Mouse (Mus musculus): ENCODE data around the gene Gm49345.

The Gm49345 gene

DNA sequence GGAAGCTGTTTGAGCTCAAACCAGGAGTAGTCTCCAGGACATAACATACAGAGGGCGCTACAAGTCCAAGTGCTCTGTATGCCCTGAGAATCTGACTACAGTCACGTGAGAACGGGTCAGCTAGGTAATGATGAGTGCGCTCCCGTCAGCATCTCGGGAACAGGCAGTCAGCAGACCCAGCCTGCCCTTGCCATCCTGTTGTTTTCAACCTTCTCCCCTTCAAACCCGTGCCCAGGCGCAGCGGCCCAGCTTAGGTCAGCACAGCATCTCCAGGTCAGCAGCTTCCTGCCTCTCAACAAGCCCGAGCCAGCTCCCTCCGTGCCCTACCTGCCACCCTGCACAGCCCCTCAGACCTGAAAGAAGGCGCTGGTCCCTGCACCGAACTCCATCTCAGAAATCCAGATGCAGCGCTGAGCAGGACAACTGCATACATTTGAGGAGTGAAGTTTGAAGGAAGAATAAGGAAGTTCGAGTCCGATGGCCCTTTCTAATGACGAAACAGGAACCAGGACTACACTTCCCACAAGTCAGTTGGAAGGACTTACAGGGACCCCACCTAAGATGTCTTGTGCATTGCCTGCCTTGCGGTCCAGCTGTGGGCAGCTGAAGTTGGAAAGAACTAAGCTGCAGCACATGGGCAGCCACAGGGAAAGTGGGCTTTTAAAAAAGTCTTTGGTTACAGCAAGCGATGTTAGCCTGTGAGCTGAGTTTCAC is at the start of gene Gm49345, which contains the start of gene Zfp729a:
TSS of gene Gm49345 (minus strand) at position 476 of the 714 bp plus-strand sequence.
TSS of gene Zfp729a (minus strand) at position 498 of the 714 bp plus-strand sequence.
- in situ Hi-C loops (cut with MboI, MseI): loop anchor here (5.0 kb wide), 1 partner anchor 50 kb away; the partner anchor contains the start of gene Zfp738

DNA sequence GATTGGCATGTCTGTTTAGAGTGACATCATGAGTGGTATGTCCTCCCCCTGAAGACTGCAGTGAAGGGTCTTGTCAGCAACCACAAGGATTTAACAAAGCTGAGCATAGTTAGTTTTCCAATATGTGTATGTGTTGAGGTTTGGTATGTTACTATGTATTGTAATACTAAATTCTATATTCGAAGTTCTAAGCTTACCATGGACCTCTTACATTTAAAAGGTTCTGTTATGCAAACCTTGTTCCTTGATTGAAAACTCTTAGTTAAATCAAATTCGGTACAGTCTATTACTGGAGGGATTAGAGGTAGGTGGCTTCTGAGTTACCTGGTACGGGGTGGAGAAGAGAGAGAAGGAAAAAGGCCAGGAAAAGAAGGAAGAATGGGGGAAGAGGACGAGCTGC is 49.4 kb upstream of the Gm49345 start, which contains the start of gene Zfp738:
TSS of gene Zfp738 (minus strand) at position 101 of the 400 bp plus-strand sequence.
- in situ Hi-C loops (cut with MboI, MseI): loop anchor here (5.0 to 10.0 kb wide), 2 partner anchors 50 to 182 kb away; partner anchors contain the start of genes Gm49345, Zfp58 and Zfp729a

DNA sequence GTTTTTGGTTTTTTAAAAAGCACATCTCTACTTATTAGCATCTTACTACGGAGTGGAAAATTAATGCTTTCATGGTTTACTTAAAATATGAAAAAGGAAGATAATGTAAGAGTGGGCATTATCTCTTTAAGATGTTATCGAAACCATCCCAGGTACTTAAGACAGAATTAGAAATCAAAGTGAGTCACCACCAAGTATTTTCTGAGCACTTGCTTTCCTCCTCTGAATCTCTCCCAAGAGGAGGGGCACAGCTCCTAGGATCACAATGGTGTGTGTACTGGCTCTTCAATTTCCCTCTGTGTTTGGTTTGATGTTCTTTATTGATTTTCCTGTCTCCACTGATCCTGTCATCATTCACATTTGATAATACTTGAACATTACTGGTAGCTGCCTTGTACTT is 46.3 kb upstream of the Gm49345 start:
- in situ Hi-C loops (cut with MboI, MseI): loop anchor here (10.0 kb wide), 1 partner anchor 179 kb away; the partner anchor contains the start of gene Zfp58

DNA sequence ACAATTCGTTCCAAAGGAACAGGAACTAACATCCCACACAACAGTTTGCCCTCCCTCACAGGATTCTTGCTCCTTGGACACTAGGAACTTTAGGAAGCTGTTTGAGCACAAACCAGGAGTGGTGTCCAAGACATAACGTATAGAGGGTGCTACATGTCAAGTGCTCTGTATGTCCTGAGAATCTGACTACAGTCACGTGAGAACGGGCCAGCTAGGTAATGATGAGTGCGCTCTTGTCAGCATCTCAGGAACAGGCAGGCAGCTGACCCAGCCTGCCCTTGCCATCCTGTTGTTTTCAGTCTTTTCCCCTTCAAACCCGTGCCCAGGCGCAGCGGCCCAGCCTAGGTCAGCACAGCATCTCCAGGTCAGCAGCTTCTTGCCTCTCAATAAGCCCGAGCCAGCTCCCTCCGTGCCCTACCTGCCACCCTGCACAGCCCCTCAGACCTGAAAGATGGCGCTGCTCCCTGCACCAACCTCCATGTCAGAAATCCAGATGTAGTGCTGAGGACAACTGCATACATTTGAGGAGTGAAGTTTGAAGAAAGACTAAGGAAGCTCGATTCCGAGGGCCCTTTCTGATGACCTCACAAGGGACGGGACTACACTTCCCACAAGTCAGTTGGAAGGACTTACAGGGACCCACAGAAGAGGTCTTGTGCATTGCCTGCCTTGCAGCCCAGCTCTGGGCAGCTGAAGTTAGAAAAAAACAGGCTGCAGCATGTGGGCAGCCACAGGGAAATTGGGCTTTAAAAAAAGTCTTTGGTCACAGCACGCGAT is 45.6 kb upstream of the Gm49345 start:
- in situ Hi-C loops (cut with MboI, MseI): loop anchor here (10.0 kb wide), 1 partner anchor 178 kb away; the partner anchor contains the start of gene Zfp58

DNA sequence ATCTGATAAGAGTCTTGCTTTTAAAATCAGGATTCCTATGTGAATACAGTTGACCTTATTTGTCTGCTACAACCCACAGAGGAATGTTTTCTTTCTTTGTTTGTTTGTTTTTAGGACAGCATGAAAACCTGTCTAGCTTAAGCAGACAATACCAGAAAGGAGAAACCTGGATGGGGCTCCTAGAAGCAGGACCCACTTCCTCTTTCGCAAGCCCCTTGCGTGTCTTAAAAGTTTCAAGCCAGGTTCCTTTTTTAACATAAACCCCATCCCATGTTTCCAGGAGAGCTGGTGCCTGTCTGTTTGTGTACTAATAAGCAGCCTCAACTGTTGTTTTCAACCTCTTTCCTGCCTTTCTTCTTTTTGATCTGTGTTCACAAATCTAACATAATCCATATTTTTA is 37.3 kb upstream of the Gm49345 start:
- in situ Hi-C loops (cut with MboI, MseI): no loop called here

DNA sequence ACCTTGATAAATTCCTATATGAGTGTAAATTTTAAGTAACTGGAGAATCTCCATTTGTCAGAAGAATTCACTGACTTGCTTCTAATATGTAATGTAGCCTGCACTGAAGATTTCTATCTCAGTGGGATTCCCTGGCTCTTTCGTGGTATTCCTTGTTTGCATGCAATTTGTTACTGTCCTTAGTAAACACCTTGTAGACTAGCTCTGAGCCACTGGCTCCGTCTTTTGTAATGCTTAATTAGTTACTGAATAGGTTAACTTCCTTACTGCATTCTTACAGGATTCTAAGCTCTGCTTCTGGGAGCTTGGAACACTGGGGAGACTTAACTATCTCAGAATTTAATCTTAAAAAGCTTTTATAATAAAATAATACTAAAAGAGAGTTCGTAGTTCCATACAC is 14.9 kb upstream of the Gm49345 start:
- in situ Hi-C loops (cut with MboI, MseI): loop anchor here (10.0 kb wide), 1 partner anchor 1092 kb away; no protein-coding TSS in a partner anchor

DNA sequence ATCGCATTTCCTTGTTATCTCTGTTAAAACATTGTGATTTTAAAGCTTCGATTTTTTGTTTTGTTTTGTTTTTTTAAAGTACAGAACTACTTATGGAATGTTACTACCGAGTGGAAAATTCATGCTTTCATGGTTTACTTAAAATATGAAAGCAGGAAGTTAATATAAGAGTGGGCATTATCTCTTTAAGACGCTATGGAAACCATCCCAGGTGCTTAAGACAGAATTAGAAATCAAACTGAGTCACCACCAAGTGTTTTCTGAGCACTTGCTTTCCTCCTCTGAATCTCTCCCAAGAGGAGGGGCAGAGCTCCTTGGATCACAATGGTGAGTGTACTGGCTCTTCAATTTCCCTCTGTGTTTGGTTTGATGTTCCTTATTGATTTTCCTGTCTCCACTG is 27.5 kb downstream of the Gm49345 start:
- in situ Hi-C loops (cut with MboI, MseI): no loop called here

DNA sequence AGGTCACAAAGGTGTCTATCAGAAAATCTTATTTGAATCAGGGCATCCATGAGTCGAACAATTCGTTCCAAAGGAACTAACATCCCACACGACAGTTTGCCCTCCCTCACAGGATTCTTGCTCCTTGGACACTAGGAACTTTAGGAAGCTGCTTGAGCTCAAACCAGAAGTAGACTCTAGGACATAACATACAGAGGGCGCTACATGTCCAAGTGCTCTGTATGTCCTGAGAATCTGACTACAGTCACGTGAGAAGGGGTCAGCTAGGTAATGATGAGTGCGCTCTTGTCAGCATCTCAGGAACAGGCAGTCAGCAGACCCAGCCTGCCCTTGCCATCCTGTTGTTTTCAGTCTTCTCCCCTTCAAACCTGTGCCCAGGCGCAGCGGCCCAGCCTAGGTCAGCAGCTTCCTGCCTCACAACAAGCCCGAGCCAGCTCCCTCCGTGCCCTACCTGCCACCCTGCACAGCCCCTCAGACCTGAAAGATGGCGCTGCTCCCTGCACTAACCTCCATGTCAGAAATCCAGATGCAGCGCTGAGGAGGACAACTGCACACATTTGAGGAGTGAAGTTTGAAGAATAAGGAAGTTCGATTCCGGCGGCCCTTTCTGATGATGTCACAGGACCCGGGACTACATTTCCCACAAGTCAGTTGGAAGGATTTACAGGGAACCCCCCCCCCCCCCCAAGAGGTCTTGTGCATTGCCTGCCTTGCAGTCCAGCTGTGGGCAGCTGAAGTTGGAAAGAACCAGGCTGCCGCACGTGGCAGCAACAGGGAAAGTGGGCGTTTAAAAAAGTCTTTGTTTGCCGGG is 28.3 kb downstream of the Gm49345 start, which contains the start of gene Zfp729b:
TSS of gene Zfp729b (minus strand) at position 642 of the 811 bp plus-strand sequence.
- in situ Hi-C loops (cut with MboI, MseI): no loop called here

DNA sequence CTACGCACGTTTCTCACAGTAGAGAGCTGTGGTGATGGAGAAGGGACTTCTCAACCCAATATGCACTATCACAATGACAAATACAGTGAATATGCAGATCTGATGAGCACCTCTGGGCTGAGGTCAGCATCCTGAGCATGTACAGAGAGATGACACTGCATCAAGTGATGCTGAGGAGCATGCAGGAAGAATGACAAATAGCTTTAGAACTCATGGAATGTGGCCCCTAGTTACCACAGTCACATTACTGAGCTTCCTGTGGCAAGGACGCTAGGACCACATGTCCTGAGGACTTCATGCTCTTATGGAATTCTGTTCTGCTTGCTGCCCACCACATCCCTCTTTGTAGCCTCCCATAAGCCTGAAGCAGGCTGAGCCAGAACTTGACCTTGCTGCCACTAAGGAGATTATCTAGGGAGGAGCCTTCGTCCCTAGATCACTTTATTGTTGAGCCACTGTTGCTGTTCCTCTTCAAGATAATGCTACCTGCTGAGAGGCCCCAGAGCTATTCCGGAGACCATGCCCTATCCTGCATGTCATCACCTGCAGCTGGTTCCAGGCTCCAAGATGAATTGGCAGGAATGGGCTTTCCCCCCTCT is 64.9 kb downstream of the Gm49345 start:
- in situ Hi-C loops (cut with MboI, MseI): no loop called here

DNA sequence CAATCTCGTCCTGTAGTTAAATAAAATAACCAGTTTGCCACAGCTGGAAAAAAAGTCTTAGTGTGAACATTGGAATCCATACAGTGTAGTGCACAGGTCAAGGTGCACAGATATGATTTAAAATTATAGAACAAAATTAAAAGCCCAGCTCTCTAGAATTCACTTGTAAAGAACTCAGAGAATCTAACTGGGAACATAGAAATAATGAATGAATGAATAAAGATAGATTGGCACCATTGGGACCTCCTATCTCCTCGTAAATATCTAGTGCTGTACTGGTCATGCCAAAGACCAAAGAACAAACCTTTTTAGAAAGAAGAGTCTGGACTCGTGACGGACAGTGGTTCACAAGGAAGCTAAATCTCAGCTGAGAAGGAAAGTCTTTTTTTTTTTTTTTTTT is 83.8 kb downstream of the Gm49345 start, which contains the start of gene Zfp748:
TSS of gene Zfp748 (minus strand) at position 101 of the 400 bp plus-strand sequence.
- in situ Hi-C loops (cut with MboI, MseI): no loop called here

DNA sequence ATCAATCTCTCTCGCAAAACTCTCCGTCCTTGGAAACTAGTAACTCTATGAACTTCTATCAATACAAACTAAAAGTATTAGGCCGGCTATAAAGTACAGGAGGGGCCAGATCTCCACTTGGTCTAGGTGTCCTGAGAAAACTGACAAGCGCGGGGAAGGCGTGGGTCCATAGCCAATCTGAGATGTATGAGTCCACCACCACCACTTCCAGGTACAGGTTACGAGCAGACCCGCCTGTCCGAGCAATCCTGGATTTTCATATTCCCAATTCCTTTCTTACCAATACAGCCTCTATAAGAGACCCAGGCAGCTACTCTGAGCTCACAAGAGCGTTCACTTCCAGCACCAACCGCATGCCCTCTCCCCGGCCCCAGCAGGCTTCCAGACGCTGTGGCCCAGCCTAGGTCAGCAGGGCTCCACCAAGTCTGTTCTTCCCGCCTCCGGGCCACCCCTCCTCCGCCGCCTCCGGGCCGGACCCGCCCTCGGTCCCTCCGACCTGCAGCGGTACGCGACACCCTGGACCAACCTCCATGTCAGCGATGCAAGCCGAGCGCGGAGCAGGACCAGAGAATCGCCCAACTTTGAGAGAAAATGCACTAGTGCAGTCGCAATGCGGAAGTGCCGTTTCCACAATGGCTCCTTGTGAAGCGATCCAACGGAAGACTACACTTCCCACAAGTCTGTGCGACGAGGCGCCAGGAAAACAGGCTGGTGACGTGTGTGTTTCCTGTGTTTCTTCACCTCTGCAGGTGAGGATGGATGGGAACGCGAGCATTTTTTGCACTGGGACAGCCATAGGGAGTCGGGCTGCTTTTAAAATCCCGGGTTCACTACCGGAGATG is 84.8 kb downstream of the Gm49345 start:
- in situ Hi-C loops (cut with MboI, MseI): no loop called here

DNA sequence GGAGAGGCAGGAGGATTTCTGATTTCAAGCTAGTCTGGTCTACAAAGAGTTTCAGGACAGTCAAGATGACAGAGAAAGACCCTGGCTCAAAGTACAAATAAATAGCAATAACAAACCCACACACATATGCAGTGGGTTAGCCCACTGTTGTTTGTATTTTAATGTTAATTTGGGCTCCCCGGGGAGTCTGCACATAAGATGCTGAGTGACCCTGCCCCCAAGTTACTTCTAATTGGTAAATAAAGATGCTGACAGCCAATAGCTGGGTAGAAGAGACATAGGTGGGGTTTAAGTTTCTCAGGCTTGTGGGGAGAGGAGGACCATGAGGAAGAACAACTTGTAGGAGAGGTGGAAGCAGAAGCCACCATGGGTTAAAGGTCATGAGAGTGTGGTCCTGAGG is 91.6 kb downstream of the Gm49345 start:
- in situ Hi-C loops (cut with MboI, MseI): no loop called here
